Mouse (Mus musculus) c-Kit-positive CD71-positive TER-119-negative erythroid progenitor cells, embryonic 14.5 days (primary cell): Measurements from ENCODE around the gene Gng12.
A peak's percentile ranks its signal among the peaks of the same experiment; 100 is the strongest.
"Not testable (repeated sequence)": the region's sequence is repeated elsewhere in the genome, so short reads cannot be mapped to it uniquely, and the experiment has no call there.

Experiments
- DNase-seq: peaks from one replicate; pipeline ENCODE4 v3.0.0-alpha.2; 2013; ENCODE audit warnings: low read depth

The Gng12 gene

DNA sequence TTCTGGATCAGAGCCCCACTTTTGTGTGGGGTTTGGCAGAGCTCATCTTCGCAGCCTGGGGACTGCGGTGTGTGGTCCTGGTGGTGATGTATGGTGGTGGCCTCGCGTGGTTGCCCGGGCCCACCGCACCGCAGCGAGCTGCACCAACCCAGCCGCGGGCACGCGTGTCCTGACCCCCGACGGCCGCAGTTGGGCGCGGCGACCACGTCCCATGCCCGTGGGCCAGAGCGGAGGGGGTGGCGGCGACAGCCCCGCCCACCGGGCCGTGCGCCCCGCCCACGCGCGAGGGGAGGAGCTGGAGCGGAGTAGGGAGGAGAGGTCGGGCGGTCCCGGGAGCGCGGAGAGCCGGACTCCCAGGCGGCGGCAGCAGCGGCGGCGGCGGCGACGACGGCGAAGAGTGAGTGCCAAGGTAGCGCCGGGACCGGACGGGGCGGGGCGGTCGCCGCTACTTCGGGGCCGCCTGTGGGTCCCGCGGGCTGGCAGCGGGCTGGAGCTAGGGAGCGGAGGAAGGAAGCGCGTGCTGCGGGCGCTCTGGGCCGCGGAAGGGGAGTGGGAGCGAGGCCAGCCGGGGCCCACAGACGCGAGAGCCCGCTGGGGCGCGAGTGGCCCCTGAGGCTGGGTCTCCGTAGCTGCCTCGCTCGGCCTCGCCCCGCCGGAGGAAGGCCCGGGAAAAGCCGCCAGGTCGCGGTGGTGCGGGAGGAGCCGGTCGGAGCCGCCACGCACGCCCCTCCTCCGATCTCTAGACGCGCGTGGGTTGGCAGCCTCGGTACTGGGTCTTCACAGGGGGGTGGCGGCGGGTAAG lies at the start of gene Gng12:
Gene Gng12, plus strand, starts transcription at position 279 of the 802 bp plus-strand sequence.
- peak; percentile 45 for DNase-seq

DNA sequence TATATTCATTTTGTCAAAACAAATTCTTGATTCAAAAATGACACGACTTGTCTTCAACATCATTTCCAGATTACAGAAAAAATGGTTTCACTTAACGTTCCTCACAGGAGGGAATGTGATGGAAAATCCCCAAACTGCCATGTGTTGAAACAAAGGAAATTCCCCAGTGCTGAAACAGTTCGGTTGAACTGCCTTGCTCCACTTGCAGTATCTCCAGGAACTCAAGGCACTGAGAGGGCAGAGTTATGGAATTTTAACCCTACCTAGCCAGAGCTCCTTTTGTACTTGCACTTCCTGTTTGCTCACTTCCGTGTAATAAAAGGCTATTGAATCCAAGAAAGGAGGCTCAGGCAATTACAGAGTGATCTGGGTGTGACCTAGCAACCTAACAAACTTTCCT lies 47.3 kb upstream of the Gng12 start:
- DNase-seq = no peak

DNA sequence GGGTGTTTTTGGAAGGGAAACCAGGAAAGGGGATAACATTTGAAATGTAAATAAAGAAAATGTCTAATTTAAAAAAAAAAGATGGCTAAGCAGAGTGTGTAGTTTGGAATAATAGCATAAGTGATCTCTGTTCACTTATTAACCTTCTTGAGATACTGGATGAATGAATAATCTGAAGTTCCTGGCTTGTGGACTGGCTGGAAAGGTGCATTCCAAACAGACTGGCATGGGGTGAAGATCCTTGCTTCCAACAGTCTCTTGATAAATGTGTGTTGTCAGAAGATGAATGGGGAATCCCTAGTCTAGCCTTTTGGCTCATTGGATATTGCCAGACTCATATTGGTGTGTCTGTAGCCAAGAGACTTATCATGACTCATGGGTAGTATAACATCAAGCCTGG lies 40.0 kb upstream of the Gng12 start:
- DNase-seq = no peak

DNA sequence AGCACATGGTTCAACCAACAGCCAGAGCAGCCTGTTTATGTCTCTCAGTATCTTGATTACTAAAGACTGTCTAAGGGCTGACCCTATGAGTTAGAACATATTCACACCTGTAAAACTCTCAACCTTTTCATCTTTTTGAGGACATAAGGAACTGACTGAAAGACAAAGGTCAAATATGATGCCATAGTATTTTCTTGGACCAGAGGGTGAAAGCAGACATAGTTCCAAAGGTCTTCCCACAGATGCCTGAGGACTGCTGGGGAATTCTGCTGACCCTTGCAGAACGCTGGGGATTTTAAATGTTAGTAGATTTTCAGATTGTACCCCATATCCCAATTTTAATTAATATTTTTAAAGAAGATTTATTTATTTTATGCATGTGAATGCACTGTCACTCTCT lies 37.8 kb upstream of the Gng12 start:
- DNase-seq = no peak

DNA sequence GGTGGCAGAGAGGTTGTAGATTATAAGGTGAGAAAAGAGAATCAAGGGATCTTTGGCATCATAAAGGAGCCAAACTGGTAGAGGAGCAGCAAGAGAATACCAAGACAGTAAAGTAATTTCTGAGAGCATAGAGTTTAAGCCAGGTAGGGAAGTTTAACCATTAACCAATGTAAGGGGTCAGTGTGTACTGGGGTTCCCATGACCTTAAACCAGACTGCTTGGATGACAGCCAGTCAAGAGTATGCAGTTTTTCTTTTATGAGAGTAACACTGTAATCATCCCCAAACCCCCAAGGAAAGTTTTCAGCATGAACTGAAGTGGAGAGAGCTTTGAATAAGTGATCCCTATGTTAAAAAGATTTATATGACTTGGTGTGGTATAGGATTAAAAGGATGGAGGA lies 36.8 kb upstream of the Gng12 start:
- no peak for DNase-seq

DNA sequence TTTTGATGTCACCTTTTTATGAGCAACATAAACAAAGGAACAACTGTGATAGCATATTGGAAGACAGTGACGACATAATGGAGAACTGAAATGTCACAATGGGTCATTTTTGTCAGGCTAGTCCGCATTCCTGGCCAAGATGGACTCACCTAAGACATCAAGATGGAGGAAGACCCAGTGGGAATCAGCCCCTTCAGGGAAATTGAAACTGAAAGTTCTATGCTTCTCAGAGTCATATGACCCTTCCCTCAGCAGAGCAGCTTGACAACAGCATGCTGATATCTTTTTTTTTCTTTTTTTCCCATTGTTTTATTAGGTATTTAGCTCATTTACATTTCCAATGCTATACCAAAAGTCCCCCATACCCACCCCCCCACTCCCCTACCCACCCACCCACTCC lies 31.7 kb upstream of the Gng12 start:
- no peak for DNase-seq

DNA sequence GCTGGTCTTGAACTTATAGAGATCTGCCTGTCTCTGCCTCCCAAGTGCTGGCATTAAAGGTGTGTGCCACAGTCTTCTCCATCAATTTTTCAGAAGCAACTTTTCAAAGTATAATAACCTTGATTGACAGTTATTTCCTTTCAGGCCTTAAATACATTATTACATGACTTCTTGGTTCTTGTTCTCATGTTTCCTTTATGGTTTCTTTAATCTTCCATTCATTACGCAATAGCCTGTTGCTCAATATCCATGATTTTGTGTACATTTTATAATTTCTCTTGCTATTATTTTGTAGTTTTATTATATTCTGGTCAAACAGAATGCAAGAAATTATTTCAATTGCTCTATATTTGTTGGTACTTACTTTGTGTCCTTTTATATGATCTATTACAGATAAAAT lies 29.9 kb upstream of the Gng12 start:
- no peak for DNase-seq

DNA sequence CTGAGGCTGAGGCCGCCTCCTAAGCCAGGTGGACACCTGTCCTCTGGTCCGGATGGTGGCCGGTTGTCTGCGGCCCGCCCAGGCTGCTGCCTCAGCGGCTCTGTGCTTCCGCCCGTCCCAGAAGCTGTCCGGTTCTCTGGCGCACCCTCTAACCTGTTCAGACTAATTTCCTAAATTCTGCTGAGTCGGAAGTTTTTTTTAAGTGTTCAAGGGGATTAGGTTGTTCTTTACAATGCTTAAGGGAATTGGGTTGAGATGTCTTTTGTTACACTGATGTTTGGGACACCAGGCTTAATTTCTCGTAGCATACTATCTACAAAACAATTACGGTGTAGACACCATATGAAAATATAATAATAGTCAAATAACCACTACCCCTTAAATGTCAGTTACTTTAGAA lies 19.1 kb upstream of the Gng12 start:
- DNase-seq = not testable (repeated sequence)

DNA sequence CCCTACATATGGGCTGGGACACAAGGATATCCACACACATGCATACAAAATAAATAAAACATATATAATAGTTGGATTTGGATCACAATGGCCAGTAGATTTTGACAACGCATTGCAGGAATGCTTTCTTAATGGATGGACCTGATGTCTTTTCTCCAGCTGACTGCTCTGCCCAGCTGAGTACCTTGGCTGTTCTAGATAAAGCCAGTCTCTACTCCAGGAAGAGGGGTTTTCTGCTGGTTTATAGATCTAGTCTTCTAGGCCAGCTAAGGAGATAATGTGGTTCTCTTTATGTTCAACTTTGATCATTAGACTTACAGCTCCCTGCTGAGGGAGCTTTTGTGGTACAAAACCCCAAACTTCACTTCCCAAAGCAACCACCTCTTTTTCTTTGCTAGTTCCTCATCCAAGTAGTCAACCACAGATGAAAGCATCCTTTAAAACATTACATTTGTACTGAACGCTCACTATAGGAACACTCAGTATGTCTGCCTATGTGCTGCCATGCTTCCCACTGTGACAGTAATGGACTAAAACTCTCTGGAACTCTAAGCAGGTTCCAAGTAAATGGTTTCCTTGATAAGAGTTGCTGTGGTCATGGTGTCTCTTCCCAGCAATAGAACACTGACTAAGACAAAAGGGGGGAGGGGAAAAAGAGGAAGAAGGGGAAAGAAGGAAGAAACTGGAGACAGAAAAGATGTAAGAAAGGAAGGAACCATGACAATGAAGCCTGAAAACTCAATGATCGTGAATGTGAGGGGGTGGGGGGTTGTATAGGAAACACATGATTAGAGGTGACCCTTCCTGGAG lies 5.6 kb upstream of the Gng12 start:
- DNase-seq = no peak

DNA sequence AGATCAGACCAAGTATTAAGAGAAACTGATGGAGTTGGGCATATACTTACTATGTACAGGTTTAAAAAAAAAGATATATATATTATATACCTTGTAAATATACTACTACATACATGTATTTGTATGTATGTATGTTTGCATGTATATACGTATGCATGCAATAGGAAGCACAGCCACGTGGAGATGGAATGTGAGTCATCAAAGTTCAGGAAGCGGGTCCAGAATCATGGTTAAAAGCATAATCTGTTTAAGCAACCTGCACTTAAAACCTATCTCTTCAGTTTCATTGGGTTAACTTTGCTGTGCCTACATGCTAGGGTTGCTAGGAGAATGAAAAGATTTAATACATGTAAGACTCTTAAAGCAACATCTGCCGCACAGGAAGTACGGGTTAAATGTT lies 2.2 kb upstream of the Gng12 start:
- no peak for DNase-seq

DNA sequence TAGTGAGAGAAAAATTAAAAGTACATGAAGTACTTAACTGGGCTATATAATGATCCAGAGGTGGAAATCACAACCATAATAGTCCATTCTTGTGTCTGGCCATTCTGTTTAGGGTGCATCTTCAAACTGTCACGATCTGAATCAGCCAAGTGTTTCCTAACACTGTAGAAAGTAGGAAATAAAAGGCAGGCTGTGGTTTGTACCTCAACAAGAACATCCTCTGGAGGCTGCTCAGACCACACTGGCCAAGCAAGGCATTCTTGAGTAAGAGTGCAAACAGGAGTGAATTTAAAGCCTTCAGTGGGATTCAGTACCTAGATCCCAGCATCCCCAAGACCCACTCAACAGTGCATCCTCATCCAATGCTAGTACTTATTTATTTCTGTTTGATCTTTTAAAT lies 1.2 kb upstream of the Gng12 start:
- no peak for DNase-seq

DNA sequence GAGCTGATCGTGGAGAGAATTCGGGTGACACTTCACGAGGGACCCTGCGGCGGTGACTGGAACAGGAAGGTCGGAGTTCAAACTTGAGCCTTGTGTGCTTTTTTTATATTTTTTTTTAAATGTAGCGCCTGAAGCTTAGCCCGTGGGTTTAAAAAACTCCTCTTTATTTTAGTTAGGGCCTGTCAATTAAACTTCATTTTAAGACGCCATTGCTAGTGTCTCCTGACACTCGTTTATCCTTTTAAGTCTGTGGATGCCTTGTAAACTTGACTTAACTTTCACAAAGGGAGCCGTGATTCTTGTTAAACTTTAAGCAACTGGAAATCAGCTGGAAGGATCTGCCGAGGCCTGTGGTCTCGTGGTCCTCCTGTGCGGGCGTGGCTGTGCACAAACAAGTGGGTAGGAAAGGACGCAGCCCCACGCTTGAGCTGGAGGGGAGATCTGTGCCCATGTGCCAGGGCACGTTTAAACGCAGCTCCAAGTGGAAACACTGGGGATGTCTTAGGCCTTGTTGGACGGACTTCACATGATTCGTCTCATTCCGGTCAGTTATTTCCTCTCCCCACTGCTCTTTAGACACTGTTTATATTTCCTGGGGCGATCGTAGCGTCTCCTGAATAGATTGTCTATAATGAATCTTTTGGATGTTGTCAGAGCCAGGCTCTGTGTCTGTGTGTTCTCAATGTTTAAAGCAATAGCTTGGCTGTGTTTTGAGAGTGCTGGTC lies 886 bp downstream of the Gng12 start:
- no peak for DNase-seq

DNA sequence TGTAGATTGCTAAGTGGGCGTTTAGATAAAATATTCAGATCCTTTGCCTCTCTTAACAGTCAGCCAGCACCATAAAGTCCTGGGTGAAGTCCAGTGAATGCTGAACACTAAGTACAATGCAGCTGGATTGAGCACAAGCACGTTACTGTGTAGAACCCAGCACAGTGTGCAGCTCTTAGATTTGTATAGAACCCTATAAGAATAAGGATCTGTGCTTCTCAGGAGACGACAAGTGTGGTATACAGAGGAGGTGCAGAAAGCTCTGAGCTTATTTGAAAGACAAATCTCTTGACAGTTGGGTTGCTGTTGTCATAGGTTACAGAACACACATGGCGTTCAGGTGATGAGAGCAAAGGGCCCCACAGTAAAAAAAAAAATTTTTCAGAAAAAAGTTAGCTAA lies 1.8 kb downstream of the Gng12 start:
- DNase-seq = no peak

DNA sequence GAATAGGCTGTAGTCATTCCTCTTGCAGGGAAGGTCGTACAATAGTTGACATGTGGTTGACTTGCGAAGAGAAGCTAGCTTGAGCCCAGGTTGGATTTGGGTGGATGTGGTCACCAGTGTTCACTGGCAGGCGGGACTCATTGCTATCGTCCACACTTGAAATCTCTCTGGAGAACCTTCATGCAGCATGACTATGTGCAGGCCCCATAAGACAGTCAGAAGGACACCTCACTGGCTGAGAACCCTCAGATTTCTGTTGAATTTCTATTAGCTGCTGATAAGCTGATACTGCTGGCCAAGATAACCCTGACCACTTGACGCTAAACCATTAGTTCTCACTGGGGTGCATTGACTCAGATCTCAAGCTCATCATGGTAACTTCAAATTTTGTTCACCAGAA lies 5.7 kb downstream of the Gng12 start:
- no peak for DNase-seq

DNA sequence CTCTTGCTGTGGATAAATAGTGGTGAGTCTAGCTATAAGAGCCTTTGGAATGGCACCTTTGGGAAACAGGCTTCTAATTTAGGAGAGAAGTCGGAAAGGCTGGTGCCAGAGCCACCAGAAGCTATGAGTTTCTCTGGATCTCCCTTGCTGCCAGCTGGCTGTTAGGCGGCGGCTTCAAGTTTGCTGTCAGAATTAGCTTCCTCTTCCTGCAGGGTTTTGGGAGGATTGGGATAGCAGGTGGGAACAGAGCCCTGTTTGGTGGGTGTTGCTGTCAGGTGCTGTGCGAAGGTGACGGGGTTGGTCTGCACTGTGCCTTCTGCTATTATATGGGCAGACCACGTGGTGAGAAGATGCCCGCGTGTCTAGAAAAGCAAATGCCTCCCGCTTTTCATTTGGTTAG lies 7.0 kb downstream of the Gng12 start:
- DNase-seq = no peak

DNA sequence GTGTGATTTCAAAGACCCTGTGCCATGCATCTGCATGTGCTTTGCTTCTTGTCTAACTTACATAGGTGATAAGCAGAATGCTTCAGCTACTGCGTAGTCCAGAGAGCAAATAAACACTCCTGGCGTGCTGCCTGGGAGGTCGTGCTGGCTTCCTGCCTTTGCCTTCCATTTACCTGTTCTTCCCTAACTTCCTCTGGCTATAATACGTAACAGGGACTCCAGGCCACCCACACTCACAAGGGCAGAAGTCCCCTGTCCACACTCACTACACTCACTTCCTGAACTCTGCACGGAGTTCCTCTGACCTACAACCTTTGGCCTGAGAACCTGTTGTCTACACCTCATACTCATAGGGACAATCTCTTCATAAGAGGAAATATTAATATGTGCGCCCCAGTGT lies 7.5 kb downstream of the Gng12 start:
- no peak for DNase-seq

DNA sequence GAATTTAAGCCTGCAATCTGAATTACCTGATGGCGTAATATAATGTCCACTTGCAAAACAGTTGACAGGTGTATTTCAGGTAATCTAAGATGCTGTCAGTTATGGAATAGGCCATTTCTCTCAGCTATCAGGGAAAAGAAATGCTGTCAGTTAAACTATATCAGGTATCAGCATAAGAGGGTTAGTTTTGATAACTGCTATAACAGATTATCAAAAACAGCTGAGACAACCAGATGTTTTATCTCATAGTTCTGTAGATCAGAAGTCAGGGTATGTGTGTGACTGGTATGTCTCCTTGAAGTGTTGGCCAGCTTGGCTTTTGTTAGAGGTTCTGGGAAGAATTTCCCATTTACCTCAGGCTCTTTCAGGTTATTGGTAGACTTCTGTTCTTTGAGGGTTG lies 10.0 kb downstream of the Gng12 start:
- DNase-seq = no peak

DNA sequence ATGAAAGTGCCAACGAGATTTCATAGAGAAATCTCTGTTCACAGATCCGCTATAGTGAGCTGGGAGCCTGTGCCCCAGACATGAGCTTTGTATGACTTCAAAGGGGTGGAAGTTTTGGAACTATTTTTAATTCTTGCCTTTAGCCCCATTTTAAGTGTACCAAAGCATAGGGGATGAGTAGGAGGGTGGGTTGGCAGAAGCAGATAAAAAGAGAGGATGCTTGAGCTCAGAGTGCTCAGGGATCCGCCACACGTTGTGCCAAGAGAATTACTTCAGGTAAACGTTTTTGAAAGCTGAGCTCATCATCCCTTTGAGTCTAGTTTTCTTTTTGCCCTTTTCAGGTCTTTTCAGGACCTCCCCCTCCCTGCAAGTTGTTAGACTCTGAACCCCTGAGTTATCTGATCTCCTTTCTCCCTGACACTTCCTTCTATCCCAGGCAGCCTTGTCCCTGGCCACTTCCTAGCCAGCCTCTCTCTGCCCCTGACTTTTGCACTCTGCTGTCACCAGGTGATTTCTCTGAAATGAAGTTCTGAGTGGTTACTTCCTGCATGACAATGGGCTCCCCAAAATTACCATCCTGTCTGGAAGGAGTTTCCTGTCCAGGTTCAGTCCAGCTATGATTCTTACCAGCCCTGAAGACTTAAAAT lies 12.3 kb downstream of the Gng12 start:
- no peak for DNase-seq

DNA sequence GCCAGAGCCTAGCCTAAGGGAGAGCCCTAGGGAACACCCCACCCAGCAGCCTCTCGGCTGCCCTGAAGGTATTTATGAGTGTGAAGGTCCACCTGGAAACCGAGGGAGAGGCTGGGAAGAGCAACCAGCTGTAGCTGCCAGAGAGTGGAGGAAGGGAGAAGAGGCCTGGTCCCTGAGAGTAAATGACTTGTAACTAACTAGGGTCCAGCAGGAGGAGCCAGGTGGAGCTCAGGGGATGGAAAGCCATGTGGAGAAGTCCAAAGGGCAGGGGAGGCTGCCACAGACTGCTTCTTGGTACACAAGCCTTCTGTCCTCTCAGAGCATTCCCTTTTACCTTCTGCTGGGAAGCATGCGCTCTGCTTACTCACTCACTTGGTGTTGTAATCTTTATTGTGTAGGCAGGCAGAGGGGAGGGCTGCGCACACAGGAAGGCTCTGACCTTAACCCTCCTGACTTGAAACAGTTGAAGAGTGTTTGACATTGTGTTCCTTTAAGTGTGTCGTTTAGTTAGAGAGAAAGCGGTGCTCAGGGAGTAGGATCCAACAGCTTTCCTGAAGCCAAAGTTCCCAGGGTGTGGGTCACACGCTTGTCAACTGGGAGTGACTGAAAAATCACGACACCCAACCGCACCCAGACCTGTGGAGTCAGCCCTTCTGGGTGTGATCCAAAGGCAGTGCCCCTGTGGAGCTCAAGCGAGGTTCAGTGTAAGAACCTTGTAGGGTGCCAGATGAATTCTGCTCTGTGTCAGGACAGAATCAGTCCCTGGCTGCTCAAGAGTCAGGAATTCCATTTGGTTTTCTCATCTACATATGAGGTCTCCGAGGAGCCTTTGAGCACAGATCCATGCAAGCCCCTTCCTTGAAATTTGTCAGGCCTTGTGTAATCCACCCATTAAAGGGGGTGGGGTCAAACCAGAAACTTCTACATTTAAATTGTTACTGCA lies 14.6 kb downstream of the Gng12 start:
- no peak for DNase-seq

DNA sequence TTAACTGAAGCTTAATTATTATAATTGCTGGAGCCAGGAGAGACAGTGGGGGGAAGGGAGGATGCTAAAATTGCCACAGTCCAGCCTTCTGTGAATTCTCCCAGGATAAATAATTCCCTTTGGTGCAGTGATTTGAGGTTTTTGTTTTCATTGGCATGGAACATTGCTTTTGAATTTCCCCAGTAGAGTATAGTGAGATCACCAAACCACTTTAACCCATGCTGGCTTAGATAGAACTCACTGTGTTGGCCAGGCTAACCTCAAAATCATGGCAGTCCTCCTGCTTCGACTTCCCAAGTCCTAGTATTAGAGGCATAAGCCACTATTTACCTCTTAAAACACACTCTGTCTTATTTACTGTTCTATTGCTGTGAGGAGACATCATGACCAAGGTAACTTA lies 17.2 kb downstream of the Gng12 start:
- no peak for DNase-seq

DNA sequence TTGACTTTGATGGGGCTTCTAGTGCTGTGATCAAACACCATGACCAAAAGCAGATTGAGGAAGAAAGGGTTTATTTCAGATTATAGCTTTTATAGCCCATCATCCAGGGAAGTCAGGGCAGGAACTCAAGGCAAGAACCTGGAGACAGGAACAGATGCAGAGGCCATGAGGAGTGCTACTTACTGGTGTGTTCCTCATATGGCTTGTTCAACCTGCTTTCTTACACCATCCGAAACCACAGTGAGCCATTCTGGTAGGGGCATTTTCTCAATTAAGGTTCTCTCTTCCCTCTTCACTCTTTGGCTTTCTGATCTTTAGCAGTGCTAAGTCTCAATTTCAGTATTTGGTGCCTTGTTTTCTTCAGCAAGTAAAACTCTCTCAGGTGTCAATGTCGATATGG lies 19.4 kb downstream of the Gng12 start:
- DNase-seq = no peak
